Mouse (Mus musculus): ENCODE results near the gene Apoc2.
"Not testable (repeated sequence)": the region's sequence is repeated elsewhere in the genome, so short reads cannot be mapped to it uniquely, and the experiment has no call there.

The Apoc2 gene

GRCm38 (mm10) chr7:19698907-19699826, 21.4 kb upstream of the Apoc2 start, which contains the start of gene Apoe:
TSS of gene Apoe (minus strand) at chr7:19699188.
- peak; percentile 48 to 62 for DNase-seq (ENCODE audit: low spot score in 2 of 2)

- DNase-seq (ENCODE audit: low spot score in 2 of 2) = no peak
Observed at GRCm38 (mm10) chr7:19697949-19698906, 20.5 kb upstream of the Apoc2 start.

GRCm38 (mm10) chr7:19696336-19696873, 18.7 kb upstream of the Apoc2 start:
- DNase-seq (ENCODE audit: low spot score in 2 of 2) = no peak

- DNase-seq (ENCODE audit: low spot score in 2 of 2) = no peak
Observed at GRCm38 (mm10) chr7:19695881-19696280, 18.1 kb upstream of the Apoc2 start.

GRCm38 (mm10) chr7:19695213-19695594, 17.5 kb upstream of the Apoc2 start:
- DNase-seq (ENCODE audit: low spot score in 2 of 2) = no peak

GRCm38 (mm10) chr7:19694336-19695212, 16.8 kb upstream of the Apoc2 start:
- no peak for DNase-seq (ENCODE audit: low spot score in 2 of 2)

GRCm38 (mm10) chr7:19693421-19693820, 15.7 kb upstream of the Apoc2 start:
- DNase-seq (ENCODE audit: low spot score in 2 of 2) = peak in 1 of 2 experiments; percentile 60

GRCm38 (mm10) chr7:19691873-19692865, 14.4 kb upstream of the Apoc2 start, which contains the start of gene Apoc1:
TSS of gene Apoc1 (minus strand) at chr7:19692660.
- no peak for DNase-seq (ENCODE audit: low spot score in 2 of 2)

GRCm38 (mm10) chr7:19691434-19691833, 13.7 kb upstream of the Apoc2 start:
- no peak for DNase-seq (ENCODE audit: low spot score in 2 of 2)

GRCm38 (mm10) chr7:19690845-19691244, 13.1 kb upstream of the Apoc2 start:
- no peak for DNase-seq (ENCODE audit: low spot score in 2 of 2)

- no peak for DNase-seq (ENCODE audit: low spot score in 2 of 2)
Observed at GRCm38 (mm10) chr7:19688611-19689010, 10.9 kb upstream of the Apoc2 start.

- no peak for DNase-seq (ENCODE audit: low spot score in 2 of 2)
Observed at GRCm38 (mm10) chr7:19688101-19688500, 10.4 kb upstream of the Apoc2 start.

GRCm38 (mm10) chr7:19686927-19687583, 9.3 kb upstream of the Apoc2 start:
- DNase-seq (ENCODE audit: low spot score in 2 of 2) = not testable (repeated sequence)

- DNase-seq (ENCODE audit: low spot score in 2 of 2) = no peak
Observed at GRCm38 (mm10) chr7:19686521-19686920, 8.8 kb upstream of the Apoc2 start.

GRCm38 (mm10) chr7:19685374-19685773, 7.6 kb upstream of the Apoc2 start:
- DNase-seq (ENCODE audit: low spot score in 2 of 2) = no peak

GRCm38 (mm10) chr7:19683771-19684201, 6.0 kb upstream of the Apoc2 start:
- DNase-seq (ENCODE audit: low spot score in 2 of 2) = no peak

- no peak for DNase-seq (ENCODE audit: low spot score in 2 of 2)
Observed at GRCm38 (mm10) chr7:19682979-19683378, 5.2 kb upstream of the Apoc2 start.

- DNase-seq (ENCODE audit: low spot score in 2 of 2) = no peak
Observed at GRCm38 (mm10) chr7:19681202-19681694, 3.5 kb upstream of the Apoc2 start, which contains the start of the genes Gm44805 and Apoc4. TSS of gene Gm44805 (minus strand) at chr7:19681423. TSS of gene Apoc4 (minus strand) at chr7:19681479.

- no peak for DNase-seq (ENCODE audit: low spot score in 2 of 2)
Observed at GRCm38 (mm10) chr7:19680702-19681101, 3.0 kb upstream of the Apoc2 start.

All from urinary bladder, postnatal 4 days (tissue).